Mouse (Mus musculus): Measurements from ENCODE around the gene Olfr1175-ps. TPM values are rescaled to one million over a fixed set of nuclear protein-coding genes. Genes with fewer than 3 reads are reported as not detected.

Olfr1175-ps gene
- not detected for total RNA-seq (2021)
- long read RNA-seq, experiment 1 = 0 reads
- long read RNA-seq, experiment 2 = 0 reads

DNA sequence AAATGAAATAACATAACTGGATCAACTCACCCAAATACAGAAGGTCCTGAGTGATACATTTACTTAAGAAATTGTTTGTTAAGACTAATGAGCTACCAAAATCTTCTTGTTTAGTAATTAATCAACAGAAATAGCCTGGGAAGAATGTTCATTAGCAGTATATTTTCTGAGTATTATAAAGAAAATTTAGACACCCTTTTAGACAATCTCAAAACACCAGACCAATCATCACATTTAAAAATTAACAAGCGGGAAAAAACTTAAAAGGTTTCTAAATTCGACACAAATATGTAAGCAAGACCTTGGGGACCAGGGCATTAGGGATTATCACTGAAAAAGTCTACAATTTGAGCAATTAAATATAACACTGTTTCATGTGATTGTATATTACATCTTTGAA is at the start of gene Olfr1175-ps:
Gene Olfr1175-ps, minus strand, starts transcription at position 101 of the 400 bp plus-strand sequence.
- intact Hi-C loops (cut with DNase I) = no loop called here
- no peak for DNase-seq

DNA sequence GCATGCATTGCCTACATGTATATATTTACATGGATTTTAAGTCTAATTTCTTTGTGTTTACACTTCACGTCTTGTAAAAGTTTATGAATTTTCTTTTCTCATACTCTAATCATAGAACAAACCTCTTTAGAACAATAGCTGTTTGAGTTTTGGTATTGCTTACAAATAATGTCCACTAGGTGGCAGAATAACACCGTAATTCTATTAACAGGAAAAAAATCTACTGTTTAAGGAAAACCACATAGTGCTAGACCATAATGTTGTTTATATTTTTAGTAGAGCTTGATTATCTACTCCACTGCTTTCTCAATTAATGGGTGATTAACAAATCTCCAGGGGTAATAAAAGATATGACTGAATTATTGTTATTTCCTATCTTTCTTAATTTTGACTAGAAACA is 29.3 kb upstream of the Olfr1175-ps start:
- intact Hi-C loops (cut with DNase I) = no loop called here
- DNase-seq = no peak

DNA sequence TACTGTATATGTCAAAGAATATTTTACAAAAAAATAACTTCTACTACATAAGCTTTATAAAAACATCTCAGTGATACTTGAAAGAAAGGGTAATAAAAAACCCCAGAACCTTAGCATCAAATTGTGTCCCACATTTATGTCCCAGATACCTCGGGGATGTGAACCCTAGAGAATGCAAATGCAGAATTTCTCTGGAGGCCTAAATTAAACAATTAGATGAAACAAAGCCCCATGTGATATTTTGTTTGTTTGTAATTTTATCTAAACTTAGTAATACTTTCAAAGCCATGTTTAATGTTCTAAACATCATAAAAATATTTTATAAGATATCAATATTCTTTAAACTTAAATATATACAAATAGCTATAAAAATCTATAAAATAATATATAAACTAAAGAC is 19.4 kb upstream of the Olfr1175-ps start, which contains the start of gene Olfr1177-ps:
Gene Olfr1177-ps, minus strand, starts transcription at position 101 of the 400 bp plus-strand sequence.
- intact Hi-C loops (cut with DNase I) = no loop called here
- DNase-seq = no peak

DNA sequence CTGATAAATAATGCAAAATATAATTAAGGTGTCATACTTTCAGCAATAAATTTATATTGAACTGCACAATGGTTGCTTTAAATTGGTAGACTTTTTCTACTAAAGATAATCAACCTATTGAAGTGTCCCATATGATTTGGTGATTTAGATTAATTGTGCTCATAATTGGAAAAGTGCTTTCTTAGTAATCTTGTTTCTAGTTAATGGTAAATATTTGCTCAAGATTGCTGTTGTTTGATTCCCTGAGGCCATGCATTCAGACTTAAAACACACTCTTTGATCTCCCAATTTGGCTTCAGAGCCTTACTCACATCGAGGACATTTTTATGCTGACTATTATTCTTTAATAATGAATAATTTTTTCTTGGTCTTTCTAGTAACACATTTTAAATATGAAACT is 9.4 kb upstream of the Olfr1175-ps start, which contains the start of gene Olfr1176:
Gene Olfr1176, plus strand, starts transcription at position 301 of the 400 bp plus-strand sequence.
- DNase-seq = no peak
- intact Hi-C loops (cut with DNase I) = no loop called here

DNA sequence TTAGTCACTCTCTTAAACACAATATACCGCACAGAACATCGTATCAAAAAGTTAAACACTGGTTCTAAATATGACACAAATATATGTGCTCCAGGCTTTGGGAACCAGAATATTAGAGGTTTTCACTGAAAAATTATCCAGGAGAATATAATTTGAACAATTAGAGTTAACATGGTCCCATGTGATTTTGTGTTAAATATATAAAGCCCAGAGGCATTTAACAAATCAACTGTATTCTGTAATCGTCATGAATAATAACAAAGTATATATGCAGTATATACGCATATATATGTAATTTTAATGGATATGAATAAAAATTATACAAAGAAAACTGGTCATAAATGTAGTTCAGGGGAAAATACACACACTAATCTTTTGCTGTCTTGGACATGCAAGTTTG is 12.0 kb downstream of the Olfr1175-ps start, which contains the start of gene Olfr1174-ps:
Gene Olfr1174-ps, minus strand, starts transcription at position 101 of the 400 bp plus-strand sequence.
- DNase-seq = no peak
- intact Hi-C loops (cut with DNase I) = no loop called here

DNA sequence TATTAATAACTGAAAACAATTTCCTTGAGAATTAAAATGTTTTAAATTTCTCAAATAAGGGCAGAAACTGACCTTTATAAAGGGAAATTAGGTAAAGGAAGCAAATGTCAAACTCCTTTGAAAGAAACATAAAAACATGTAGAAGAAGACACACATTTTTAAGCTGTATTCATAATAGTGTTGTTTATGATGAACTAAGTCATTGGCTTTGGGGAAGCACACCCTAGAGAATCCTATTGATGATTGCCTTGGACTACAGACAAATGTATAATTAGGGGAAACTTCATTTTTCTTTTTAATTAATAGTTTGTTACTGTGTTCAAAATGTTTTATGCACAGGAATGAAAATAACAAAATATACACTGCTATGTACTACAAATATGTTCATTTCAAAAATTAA is 47.2 kb downstream of the Olfr1175-ps start, which contains the start of gene Olfr1173:
Gene Olfr1173, minus strand, starts transcription at position 101 of the 400 bp plus-strand sequence.
- no peak for DNase-seq
- intact Hi-C loops (cut with DNase I) = no loop called here

Other genes starting within 250 kb of the Olfr1175-ps start
- gene Olfr1164, start 233.2 kb downstream of the Olfr1175-ps start, total RNA-seq (2021) = not detected
- not detected for gene Olfr1166, start 198.9 kb downstream of the Olfr1175-ps start, total RNA-seq (2021)
- not detected for gene Olfr1167, start 172.0 kb downstream of the Olfr1175-ps start, total RNA-seq (2021)
- gene Olfr1168, start 145.3 kb downstream of the Olfr1175-ps start, total RNA-seq (2021) = not detected
- not detected for gene Olfr1170, start 98.9 kb downstream of the Olfr1175-ps start, total RNA-seq (2021)
- gene Olfr1173, start 47.3 kb downstream of the Olfr1175-ps start, total RNA-seq (2021) = not detected
- not detected for gene Olfr1174-ps, start 12.1 kb downstream of the Olfr1175-ps start, total RNA-seq (2021)
- not detected for gene Olfr1176, start 9.5 kb upstream of the Olfr1175-ps start, total RNA-seq (2021)
- gene Olfr1177-ps, start 19.3 kb upstream of the Olfr1175-ps start, total RNA-seq (2021) = not detected
- gene Olfr1178, start 59.8 kb upstream of the Olfr1175-ps start, total RNA-seq (2021) = not detected
- not detected for gene Olfr1179, start 79.2 kb upstream of the Olfr1175-ps start, total RNA-seq (2021)
- not detected for gene Olfr1180, start 91.9 kb upstream of the Olfr1175-ps start, total RNA-seq (2021)
- not detected for gene Olfr1181, start 99.0 kb upstream of the Olfr1175-ps start, total RNA-seq (2021)
- gene Gm13757, start 121.9 kb upstream of the Olfr1175-ps start, total RNA-seq (2021) = not detected
- not detected for gene Olfr1183, start 127.7 kb upstream of the Olfr1175-ps start, total RNA-seq (2021)
- not detected for gene Olfr1184, start 156.4 kb upstream of the Olfr1175-ps start, total RNA-seq (2021)
- gene Olfr1185-ps1, start 166.1 kb upstream of the Olfr1175-ps start, total RNA-seq (2021) = not detected
- not detected for gene Olfr1186, start 191.3 kb upstream of the Olfr1175-ps start, total RNA-seq (2021)
- gene Olfr1188, start 229.7 kb upstream of the Olfr1175-ps start, total RNA-seq (2021) = not detected

Data from heart, postnatal 14 days (tissue).